Mouse (Mus musculus) T-helper 2 cell (primary cell): ENCODE data around the gene Gga1.

Source experiments
- in situ Hi-C: fragments of 300-600 bp; cut with MboI, MseI; formaldehyde crosslinking; loops from one replicate; pipeline ENCODE4 v1.15.1; 2025; ENCODE audit warnings: high pct_unique_total_duplicates

The Gga1 gene

DNA sequence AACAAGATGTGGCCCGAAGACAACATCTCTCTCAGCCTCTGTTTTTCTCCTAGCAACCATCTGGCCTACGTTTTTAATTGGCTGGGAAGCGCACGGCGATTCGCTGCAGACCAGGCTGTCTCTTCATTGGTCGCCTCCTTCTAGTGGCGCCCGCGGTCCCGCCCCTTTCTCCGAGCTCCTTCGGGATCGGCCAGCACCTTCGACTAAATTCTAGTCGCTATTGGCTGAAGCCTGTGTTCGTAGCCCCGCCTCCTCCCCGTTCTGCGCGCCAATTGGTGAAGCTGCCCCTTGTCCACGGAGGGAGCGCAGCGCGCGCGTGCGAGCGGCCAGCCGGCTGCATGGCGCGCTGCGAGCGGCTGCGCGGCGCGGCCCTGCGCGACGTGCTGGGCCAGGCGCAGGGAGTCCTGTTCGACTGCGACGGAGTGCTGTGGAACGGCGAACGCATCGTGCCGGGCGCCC lies 36.7 kb downstream of the Gga1 start, which contains the start of gene Pdxp:
TSS of gene Pdxp (plus strand) at position 288 of the 459 bp plus-strand sequence.
- in situ Hi-C loops, result no loop called here

DNA sequence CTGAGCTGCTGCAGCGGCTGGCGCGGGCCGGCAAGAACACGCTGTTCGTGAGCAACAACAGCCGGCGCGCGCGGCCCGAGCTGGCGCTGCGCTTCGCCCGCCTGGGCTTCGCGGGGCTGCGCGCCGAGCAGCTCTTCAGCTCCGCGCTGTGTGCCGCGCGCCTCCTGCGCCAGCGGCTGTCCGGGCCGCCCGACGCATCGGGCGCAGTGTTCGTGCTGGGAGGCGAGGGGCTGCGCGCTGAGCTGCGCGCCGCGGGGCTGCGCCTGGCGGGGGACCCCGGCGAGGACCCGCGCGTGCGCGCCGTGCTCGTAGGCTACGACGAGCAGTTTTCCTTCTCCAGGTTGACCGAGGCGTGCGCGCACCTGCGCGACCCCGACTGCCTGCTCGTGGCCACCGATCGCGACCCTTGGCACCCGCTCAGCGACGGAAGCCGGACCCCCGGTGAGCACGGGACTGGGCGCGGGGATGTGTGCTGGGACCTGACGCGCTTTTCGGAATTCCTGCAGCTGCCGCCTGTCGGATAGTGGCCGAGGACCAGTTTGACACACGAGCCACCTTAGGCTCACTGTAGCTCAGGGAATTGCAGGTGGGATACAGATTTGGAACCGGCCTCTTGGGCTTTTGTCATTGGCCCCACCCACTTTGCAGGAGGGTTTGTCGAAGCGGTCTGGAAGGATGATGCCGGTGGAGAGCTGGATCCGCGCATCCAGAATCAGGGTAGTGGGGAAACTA lies 37.3 kb downstream of the Gga1 start:
- in situ Hi-C loops, result no loop called here

DNA sequence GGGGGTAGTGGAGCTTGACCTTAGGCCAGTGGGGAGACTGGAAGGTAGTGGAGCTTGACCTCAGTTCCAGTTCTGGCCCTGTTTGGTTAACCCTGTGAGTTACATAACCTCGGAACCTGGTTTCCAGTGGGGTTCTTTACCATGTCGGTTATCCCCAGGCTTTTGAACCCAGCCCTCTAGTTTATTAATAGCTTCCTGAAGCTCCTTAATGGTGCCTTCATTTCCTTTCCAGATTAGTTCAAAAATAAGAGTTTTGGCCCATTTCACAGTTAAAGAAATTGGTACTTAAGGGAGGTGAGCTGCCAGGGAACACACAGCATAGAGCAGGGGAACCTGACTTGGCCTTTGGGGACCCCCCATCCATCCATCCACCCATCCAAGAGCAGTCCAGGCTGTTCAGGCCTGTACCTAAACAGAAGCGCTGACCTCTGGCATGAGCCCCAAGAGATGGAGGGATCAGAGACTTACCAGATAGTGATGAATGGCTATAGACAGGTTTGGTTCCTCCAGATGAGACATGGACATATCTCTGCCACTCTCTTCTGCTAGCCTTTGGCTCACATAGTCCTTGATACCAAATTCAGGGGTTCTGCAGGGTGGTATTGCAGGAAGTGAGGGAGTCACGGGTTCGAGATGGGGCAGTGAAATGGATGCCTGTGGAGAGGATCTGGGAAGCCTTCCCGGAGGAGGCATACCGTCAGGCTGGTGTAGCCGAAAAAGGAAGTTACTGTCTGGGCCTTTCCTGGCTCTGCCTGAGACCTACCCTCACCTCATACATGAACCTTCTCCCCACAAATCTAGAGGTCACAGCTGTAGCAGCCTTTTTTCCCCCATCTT lies 38.1 kb downstream of the Gga1 start:
- in situ Hi-C loops, result loop anchor here (5.0 kb wide), 1 partner anchor 47 kb away; no protein-coding TSS in a partner anchor

DNA sequence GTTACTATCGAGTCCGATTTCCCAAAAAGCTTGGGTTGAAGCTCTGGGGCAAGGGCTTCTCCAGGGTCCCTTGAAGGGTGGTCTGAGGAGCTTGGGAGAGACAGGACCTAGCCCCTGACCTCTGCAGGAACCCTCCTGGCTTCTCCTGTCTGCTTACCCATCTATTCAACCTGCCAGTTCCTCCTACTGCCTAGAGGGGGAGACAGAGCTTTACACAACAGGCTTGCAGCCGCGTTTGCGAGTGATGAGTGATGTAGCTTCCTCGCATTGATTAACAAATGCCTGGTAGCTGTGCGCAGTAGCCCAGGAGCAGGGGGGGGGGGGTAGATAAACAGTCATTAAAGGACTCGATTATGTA lies 38.6 kb downstream of the Gga1 start:
- in situ Hi-C loops, result loop anchor here (5.0 kb wide), 1 partner anchor 47 kb away; no protein-coding TSS in a partner anchor

DNA sequence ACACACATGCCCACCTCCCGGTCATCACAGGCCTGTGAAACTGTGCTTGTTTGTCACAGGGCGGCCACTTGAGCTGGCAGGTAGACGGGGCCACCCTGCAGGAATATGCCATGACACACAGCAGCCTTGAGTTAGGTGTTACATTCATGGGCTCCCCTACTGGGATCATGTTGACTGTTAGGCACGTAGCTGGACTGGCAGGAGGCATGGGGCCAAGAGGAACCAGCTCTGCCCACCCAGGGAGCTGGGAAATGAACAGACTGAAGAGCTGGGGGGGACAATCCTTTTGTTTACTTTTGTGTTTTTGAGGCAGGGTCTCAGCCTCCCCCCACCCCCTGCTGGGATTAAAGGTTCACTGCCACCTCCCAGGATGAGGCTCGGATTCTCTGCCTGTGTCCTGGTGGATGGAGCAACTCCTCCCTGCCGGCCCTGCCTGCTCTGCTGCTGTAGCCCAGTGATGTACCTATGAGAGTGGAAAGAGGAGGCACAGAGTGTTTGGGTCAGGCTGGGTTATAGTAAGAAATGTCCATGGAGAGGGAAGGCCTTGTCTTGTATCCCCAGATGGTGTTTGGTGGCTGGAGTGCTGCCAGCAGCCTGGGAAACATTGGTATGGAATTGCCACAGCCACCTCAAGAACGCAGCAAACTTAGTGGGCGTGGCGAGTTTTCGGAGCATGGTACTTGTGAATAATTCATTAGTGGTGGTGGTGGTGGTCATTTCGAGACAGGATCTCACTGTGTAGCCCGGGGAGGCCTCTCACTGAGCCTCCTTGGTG lies 39.2 kb downstream of the Gga1 start:
- in situ Hi-C loops, result loop anchor here (5.0 kb wide), 1 partner anchor 46 kb away; no protein-coding TSS in a partner anchor

DNA sequence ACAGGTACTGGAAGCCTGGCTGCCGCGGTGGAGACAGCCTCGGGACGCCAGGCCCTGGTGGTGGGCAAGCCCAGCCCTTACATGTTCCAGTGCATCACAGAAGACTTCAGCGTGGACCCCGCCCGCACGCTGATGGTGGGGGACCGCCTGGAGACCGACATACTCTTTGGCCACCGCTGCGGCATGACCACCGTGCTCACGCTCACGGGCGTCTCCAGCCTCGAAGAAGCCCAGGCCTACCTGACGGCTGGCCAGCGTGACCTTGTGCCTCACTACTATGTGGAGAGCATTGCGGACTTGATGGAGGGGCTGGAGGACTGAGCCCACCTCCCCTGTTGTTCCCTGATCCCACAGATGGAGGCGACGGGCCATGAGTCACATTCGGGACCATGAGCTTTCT lies 41.1 kb downstream of the Gga1 start:
- in situ Hi-C loops, result loop anchor here (5.0 kb wide), 1 partner anchor 44 kb away; no protein-coding TSS in a partner anchor

DNA sequence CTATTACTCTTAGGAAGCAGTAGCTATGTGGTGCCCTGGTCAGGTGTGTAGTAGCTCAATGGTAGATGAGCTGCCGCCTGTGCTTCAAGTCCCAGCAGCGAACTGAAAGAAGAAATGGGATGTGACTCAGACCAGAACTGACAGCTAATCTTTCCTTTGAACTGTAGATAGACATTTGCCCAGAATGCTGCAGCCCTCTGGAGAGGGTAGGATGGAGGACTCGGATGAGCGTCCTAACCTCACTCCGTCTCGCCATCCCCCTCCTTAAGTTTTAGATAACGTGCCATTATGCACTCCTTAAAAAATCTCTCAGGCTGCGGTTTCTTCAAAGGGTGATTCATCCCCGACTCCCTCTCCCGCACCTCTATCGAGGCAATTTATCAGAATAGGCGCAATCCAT lies 42.9 kb downstream of the Gga1 start:
- in situ Hi-C loops, result loop anchor here (5.0 kb wide), 1 partner anchor 42 kb away; no protein-coding TSS in a partner anchor

DNA sequence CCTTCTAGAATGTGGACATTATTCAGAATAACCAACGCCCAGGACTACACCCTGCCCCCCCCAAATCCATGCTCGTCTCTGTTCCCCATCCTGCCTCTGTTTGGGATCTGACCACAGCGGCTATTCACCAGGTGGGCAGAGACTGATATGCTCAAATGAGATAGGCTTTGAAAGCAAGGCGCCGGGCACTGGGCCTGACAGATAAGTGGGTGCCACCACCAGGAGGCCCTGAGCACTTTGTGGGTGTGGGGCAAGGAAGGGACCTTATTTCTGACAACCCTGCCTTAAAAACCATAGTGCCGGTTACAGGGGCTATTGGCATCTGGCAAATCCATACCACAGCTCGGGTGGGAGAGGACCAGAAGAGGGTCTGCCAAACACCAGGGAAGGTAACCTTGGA lies 45.7 kb downstream of the Gga1 start:
- in situ Hi-C loops, result no loop called here

DNA sequence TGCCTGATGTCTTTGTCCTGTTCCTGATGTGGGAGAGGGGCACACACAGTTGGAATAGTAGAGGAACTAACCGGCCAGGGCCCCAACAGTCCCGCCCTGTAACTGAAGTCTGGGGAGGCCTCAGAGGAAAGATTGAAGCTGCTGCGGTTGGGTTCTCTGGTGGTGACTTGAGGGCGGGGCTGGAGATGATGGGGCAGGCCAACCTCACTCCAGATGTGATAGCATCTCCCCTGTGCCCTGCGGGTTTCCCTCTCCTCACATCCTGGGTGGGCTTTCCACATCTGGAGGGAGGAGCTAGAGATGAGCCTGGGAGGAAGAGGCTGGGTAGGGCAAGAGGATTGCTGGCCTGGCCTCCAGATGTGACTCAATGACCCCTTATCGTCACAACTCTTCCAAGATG lies 46.6 kb downstream of the Gga1 start:
- in situ Hi-C loops, result no loop called here

DNA sequence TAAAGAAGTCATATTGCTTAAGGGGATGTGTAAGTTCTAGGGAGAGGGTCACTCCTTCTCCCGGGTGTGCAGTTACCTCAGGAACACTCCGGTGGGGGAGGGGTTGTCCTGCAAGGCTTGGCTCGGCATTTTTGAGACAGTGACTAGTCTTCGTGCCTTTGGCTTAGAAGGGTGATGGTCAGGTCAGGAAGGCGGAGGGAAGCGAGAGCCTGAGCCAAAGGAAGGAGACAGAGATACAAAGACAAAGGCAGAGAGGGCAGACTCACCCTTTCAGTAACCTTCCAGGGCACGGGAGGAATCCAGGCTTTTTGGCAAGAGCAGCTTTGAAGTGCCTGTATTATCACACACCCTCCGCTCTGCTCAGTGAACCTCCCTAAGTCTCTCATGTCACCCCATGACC lies 48.1 kb downstream of the Gga1 start:
- in situ Hi-C loops, result no loop called here

DNA sequence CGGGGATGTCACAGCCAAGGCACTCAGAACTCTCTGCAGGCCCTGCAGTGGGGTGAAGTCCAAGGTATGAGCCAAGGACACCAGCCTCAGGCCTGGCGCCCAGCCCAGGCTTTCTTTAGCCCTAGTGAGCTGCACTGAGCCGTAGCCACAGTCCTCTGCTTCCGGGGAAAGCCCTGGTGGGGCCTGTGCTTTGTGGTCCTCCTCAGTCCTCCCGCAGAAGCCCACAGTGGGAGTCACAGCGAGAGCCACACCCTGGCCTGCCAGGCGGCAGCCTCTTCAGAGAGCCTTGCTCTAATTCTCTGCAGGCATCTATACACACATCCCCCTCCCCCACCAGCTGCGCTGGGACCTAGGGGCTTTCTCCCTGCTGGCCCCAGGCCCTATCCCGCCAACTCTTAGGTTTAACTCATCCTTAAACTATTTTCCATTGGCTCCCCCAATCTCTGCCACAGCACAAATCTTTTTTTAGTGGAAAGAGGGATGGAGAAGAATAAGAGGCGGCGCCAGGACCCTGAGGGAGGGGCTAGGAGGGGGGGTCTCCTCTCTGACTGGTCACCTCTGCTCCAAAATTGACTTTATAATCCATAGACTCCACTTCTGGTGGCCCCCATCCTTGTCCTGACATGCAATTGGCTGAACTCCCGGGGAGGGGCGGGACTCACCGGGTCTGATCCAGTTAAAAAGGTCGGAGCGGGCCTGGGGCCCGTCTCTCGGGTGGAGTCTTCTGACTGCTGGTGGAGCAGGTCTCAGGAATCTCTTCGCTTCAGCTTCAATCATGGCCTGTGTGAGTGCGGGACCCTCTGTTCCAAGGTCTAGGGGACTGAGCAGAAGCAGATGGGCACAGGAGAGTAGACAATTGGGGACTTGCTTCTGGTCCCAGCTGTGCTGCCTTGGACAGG lies 49.3 kb downstream of the Gga1 start, which contains the start of gene Lgals1:
TSS of gene Lgals1 (plus strand) at position 705 of the 899 bp plus-strand sequence.
- in situ Hi-C loops, result no loop called here

DNA sequence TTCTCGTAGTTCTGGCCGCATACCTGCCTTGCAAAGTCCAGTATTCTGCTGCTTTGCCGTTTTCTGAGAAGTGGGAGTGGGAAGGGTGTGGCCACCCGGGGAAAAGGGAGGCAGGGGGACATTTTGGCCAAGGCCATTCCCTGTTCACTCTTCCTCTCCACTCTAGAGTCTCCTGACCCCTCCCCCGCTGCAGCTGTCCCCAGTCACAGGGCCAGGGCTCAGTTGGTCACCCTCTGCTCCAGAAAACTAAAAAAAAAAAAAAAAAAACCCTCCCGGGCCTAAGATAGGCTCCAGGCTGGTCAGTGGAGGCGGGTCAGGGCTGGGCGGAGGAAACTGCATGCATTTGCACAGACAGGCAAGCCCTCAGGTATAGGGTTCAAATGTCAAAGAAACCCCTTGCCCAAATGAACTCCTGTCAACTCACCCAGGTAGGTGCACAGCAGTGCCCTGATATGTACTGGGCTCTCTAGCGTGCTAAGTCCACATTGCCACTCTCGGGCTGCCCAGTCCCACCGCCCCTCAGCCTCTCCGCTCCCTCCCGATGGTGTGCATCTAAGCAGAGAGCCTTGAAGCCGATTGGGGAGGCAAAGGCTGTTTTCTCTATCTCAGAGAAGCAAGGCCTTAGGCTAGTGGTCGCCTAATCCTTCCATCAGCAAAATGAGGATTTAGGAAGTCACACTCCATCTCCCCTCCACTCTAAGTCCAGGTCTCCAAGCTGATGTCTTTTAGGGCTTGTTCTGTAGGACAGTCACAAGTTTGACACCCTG lies 50.2 kb downstream of the Gga1 start:
- in situ Hi-C loops, result no loop called here

DNA sequence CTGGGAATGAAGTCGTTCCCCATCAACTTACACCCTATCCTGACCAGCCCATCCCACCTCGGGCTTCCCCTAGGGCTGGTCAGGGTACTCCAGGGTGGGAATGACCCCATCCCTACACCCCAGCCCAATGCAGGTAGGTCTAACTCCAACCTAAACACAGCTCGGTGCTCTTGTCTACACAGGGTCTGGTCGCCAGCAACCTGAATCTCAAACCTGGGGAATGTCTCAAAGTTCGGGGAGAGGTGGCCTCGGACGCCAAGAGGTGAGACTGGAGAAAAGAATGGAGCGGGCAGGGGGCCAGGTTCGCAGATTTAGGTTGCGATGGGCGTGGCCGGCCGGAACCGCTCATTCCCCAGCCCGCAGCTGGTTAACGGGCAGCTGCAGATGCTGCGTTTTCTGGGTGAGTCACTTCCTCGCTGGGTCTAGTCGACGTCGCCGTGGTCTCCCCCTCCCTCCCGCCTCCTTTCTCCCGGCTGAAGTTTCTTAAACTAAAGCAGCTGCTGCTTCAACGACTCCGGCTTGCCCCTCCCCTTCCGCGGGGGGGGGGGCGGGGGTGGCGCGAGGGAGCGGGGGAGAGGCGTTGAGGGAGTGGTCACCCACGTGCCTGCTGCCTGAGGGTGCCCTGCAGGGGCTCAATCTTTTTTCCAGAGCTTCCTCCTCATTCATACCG lies 50.9 kb downstream of the Gga1 start:
- in situ Hi-C loops, result no loop called here

DNA sequence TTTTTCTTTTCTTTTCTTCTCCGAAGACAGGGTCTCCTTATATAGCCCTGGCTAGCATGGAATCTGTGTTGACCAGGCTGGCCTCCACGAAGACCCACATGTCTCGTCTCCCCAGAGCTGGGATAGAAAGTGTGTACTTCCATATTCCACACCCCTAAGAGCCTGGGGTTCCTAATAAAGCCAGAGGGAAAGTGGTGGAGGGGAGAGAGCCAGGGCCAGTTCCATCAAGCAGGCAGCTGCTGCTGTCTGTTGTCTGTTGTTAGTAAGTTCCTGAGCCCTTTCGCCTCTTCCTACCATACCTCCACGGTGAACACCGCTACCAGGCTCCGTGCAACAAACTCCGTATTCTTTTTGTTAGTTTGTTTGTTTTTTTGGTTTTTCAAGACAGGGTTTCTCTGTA lies 51.5 kb downstream of the Gga1 start:
- in situ Hi-C loops, result no loop called here

DNA sequence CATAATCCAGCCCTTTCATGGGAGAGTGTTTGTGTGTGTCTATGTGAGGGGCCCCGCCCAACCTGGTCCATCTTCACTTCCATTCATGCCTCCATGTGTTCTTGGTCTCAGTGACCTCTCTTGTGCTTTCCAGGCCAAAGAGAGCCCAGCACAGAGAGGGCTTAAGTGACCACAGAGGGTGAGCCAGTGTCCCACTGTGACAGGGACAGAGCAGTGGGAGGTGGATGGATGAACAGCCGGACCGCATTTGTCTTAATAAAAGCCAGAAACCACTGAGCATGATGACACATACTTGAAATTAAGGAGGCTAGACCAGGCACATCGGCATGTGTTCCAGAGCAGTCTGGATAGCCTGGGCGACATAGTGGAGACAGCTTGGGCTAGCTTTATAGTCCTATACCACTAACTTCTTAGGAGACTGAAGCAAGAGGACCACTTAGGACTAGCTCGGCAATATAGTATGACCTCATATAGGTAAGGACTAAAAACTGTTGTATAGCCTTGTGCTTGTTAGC lies 53.3 kb downstream of the Gga1 start:
- in situ Hi-C loops, result loop anchor here (10.0 kb wide), 1 partner anchor 1075 kb away; no protein-coding TSS in a partner anchor

DNA sequence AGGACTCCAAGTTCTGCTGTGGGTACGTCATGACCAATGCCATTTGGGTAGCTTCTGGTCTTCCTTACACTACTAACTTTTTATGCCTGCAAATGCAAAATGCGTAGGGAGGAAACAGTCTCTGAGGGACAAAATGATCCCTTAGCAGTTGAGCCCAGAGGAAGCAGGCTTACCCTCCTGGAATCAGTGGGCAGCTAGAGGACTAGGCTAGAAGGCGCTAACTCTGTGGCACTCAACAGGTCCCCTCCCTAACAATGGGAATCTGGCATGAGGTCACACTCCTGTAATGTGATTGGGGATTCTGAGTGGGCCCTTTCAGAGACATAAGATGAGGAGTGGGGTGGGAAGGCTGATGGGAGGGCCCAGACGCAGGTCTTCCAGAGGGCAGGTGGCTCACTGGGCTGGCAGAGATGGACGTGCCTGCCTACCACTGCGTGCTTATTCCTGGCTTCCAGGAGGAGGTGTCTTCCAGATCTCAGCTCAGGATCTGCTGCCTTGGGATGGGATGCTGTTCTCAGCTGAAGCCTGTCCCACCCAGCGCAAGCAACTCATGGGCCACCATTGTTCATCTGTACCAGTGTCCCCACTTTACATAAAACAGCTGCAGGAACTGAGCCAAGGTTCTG lies 53.9 kb downstream of the Gga1 start:
- in situ Hi-C loops, result loop anchor here (10.0 kb wide), 1 partner anchor 1076 kb away; no protein-coding TSS in a partner anchor

DNA sequence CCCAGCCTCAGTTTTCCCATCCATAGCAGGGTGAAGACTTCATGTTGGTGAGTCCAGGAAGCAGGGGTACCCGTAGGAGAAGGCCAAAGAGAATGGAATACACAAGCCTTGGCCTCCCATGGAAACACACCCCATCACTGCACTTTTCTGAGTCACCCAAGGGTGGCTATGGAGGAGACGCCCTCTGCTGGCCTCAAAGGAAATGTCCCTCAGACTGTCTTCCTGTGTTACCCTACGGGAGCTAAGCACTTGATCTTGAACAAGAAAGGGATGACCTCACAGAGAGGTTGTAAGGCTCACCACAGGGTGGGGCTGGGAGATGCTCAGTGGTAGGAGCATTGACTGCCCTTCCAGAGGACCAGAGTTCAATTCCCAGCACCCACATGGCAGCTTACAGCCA lies 54.6 kb downstream of the Gga1 start:
- in situ Hi-C loops, result loop anchor here (10.0 kb wide), 1 partner anchor 1077 kb away; no protein-coding TSS in a partner anchor

DNA sequence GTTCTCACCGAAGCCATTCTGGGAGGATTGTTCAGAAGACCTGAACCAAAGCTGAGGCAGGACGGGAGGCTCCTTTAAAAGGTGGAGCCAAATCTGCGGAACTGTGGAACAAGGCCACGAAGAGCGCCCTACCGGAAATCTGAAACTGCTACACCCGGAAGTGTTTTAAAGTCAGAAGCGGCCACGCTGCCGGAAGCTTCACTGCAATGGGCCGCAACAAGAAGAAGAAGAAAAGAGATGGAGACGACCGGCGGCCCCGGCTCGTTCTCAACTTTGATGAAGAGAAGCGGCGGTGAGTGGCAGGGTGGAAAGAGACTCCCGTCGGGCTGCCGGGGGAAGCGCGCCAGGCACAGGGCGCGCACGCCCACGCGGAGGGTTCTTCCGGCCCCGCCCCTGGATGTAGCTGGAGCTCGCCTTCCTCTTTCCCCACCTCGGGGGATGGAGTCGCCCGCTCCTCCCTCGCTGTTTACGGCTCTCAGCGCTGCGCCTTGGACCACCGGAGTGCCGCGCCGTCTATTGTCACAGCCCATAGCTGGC lies 57.9 kb downstream of the Gga1 start, which contains the start of gene Nol12:
TSS of gene Nol12 (plus strand) at position 150 of the 537 bp plus-strand sequence.
- in situ Hi-C loops, result loop anchor here (10.0 kb wide), 1 partner anchor 1080 kb away; no protein-coding TSS in a partner anchor
